Mouse (Mus musculus) ES-CJ7 (cell line): ENCODE results near the gene Tmcc2.

Experiments
- DNase-seq: peaks from one replicate; pipeline ENCODE4 v3.0.0; 2011; ENCODE audit warnings: low read depth, low spot score

Tmcc2 gene

DNA sequence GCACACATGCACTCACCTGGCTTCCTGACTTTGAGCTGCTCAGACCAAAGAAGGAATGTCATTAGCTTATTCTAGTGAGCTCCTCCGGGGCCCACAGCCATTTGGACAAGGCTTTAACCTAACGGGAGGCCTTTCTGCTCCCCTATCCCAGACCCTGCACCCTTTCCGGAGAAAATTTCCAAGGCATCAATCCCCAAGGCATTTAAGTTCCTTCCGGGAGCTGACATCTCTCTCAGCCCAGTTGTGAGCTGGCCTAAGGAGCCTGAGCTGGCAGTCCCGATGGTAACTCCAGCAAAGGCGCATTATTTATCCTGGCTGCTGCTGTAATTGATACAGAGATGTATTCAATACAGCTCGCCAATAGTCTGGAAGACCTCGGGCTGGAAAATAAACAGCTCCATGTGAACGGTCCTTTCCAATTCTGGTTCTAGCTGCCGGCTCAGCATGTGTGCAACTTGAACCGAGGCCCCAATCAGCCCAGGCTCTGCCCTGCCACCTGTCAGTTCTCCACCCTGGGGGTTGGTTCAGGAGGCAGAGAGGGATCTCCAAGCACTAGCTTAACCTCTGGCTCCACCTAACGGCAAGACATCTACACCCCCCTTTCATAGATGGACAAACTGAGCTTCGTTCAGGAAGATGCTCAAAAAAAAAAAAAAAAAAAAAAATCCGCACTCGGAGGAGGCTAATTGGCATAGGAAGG, 1.0 kb downstream of the Tmcc2 start:
- peak; percentile 92 for DNase-seq

GRCm38 (mm10) chr1:132388813-132389803, 2.0 kb downstream of the Tmcc2 start:
- no peak for DNase-seq

DNA sequence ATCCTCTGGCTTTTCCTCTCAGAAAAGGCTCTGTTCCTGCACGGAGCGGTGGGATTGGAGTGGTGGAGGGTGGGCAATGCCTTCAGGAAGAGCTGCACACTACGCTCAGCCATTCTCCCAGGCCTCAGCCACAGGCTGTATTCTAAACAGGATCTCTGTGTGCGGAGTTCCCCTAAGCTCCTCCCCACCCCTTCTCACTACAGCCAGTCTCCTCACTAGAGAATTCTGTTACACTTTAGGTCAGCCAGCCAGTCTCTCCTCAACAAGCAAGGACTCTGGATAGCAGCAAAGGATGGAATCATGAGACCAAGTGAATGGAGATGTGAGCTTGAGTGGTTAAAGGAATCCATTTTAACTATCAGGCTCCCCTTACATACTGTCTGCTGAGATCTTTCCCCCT, 3.1 kb downstream of the Tmcc2 start:
- no peak for DNase-seq

GRCm38 (mm10) chr1:132386266-132386665, 4.8 kb downstream of the Tmcc2 start:
- no peak for DNase-seq

DNA sequence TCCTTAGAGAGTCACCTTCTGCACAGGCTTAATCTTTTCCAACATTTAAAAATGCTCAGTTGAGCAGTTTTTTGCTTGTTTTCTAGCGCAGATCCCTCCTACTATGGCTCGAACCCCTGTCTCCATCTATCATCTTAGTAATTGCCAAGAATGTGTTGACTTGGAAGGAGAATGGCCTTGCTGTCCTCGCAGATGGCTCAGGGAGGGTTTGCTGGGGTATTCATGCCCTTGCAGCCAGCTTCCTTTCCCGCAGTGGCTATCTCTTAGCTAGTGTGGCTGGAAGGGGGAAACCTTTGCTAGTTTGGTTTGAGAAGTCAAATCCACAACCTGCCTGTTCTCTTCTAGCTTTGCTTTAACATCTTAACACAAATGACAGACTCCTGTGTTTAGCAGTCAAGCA, 5.4 kb downstream of the Tmcc2 start:
- no peak for DNase-seq

- no peak for DNase-seq
Measured at GRCm38 (mm10) chr1:132385266-132385665, 5.8 kb downstream of the Tmcc2 start.

DNA sequence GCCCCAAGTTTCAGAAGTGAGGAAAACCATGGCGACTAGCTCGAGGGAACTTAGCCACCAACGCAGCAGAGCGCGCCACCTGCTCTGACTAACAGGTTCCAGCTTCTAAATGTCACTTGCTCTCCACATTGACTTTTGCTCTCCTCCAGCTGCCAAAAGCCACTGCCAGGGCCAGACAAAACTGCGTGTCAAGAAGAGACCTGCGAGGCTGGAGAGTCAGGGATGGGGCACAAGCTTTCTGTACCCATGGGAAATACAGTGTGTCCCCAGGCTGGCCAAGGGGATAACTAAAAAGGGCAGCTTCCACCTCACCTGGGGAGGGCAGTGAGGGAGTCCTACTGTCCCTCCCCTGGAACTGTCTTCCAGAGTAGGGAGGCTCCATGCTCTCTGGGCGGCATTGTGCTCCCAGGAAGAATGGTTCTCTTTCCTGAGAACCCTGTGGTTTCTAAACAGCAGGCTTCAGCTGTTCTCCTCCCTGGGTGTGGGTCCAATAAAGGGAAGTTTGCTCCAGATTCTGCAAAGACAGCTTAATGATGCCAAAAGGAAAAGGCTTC, 7.0 kb downstream of the Tmcc2 start:
- DNase-seq, result no peak

GRCm38 (mm10) chr1:132381929-132382328, 9.2 kb downstream of the Tmcc2 start:
- no peak for DNase-seq

DNA sequence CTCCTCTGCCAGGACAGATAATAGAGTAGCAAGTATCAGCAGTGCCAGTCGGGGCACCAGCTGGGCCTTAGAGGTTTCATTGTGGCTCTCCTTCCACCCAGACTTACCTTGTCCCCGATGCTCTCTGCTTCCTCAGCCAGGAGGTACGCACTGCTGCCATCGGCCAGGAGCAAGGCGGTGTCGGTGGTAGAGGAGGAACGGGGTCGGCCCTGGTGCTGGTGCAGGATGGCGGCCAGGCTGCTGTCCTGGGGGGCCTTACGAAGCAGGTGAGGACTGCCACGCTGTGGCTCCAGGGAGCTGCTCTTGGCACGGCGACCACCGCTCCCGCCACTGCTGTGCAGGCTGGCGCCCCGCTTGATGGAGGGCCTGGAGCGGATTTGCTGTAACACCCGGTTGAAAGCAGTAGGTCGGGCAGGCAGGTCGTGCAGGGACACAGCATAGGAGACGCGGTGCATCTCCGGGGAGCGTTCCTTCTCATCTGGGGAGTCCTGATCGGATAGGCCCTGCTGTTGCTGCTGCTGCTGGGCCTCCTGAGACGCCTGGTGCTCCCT, 10.5 kb downstream of the Tmcc2 start:
- peak; percentile 52 for DNase-seq

DNA sequence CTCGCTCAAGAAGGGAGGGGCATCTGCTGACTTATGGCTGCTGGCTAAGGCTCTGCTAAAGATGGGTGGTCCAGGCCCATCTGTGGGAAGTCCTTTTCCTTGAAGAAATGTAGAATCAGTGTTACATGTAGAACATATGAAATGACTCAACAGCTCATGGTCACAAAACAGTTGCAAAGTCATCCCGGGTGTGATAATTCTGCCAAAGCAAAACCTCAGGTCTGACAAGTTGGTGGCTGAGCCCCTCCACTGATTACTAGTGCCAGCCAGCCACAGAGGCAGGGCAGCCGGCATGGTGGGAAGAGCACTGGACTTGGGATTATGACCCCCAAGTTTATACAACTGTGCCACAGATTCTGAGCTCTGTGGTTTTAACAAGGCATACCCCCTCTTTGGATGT, 13.3 kb downstream of the Tmcc2 start:
- DNase-seq, result no peak

DNA sequence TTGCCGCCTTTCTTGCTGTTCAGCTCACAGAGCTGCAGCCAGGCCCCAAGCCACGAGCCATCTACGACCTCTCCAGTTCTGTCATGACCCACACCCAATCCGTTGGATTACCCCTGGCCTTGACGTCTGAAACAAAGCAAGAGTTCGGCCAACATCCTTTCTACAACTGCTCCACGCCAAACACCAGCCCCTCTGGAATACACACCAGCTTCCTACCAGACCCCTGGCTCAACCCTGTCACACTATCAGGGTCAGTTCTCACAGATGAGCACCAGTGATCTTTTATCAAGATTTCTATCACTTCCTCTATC, 14.1 kb downstream of the Tmcc2 start:
- DNase-seq, result no peak

DNA sequence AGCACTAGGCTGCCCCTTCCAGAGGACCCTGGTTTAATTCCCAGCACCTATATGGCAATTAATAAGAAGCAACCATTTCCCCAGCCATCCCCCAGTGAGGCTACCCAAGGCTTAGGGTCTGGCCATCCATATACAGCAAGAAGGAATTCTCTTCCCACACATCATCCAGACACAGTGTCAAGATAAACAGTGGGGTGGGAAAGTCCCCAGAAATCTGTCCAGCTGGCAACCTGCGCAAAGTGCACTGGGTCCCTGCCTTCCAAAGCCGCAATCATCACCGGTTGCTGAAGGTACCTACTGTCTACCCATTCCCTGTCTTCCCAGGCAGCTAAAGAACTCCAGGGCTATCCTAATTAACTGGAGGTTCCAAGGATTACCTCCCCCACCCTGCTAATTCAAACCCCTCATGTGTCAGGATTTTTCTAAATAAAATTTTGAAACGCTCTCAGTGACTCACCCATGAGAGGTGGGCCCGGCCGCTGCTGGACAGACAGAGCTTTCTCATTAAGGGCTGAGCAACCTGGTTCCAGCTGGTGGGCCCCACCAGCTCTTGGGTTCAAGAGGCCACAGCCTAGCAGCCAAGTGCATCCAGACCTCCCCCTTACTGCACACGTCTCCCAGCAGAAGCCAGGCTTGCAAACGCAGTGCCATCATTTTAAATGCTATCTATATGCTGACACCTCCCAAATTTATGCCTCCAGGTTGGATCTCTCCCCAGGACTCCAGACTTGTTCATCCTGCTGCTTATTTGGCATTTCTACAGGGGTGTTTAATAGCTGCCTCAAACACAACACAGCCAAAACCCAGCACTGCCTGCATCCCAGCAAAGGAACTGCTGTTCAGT, 14.6 kb downstream of the Tmcc2 start:
- no peak for DNase-seq

DNA sequence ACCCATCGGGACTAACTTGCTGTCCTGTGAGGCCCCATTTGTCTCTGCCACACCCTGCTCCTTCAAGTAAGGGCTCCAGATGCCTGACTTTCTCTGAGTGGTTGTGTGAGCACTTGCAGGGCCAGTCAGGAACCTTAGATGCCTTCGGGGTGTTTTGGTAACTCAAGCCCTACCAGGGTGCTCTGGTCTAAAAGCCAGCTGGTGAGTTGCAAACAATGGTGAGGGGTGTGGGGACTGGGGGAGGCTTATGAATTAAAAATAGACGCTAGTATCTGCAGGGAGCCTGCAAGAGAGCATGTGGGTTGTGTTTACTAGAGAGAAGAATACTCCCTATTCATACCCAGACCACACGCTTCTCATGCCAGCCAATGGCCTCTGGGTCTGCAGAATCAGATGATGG, 15.8 kb downstream of the Tmcc2 start:
- DNase-seq, result no peak

DNA sequence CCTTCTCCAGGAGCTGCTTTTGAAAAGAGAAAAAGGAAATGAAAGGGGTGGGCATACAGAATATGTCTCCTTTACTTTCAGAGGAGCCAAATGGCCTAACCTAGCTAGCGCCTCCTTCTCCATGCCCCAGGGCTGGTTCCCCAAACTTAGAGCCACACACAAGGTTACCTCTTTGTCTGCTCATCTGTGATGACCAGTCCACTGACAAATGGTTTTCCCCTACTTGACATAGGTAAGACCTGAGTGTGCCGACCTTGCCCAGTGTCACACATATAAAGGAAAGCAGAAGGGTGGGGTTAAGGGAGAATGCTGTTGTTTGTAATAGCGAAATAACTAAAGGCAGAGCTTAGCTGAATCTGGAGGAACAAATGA, 16.2 kb downstream of the Tmcc2 start:
- DNase-seq, result no peak

DNA sequence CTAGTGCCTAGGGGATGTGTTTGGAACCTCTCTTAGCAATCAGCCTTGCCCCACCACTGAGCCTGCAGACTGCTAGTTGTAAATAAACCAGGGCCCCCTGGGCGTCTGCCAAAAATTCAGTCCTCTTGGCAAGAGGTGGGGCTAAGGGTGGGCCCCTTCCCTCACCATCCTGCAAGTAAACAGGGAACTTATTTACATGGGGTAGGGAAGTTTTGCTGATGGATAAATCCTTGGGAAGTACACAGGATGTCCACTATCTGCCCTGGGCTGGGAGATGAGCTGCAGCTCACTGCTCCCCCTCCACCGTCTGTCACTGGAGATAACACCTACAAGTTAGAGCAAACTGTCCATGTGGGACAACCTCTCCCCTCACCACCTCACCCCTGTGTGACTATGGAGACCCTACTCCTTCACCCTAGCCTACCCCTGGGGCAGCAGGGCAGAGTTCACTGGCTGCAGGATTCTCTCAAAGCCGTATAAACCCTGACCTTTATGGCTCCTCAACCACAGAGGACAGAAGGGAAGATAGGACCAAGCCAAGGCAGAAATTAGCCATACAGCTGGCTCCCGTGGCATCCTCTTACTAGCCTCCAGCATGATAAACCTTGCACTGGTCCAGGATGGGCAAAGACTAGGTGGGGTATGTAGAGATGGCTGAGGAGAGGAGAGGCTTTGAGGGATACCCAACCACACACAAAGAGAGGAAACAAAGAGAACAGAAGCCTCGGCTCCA, 16.8 kb downstream of the Tmcc2 start:
- no peak for DNase-seq

DNA sequence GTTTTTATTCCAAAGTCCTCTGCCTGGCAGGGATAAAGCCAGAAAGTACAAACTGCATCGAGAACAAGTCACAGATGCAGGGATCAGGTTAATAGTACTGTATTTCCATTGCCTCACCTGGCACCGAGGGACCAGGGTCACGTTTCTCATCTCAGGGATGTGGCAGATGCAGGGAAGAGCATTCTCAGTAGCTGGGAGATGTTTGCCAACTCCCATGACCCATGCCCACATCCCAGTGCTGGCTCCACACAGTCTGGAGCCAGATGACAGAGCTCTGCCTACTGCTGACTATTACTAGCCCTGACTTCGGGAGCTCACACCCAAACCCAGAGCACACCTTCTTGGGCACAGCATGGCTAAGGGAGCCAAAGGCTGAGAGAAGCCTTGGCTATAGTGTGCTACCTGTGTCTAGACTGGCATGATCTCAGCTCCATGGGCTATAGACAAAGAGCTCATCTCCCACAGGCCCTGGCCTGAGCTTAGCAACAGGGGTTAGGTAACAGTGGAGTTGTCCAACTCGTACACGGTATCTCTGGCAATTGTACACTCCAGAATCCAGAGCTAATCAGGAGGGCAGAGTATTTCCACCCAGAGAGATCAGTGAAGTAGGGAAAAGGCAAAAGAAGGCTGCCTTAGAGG, 18.1 kb downstream of the Tmcc2 start:
- DNase-seq, result no peak

GRCm38 (mm10) chr1:132372354-132372753, 18.7 kb downstream of the Tmcc2 start:
- DNase-seq, result no peak

- DNase-seq, result peak; percentile 31
Measured at GRCm38 (mm10) chr1:132371298-132372081, 19.6 kb downstream of the Tmcc2 start.

- no peak for DNase-seq
Measured at GRCm38 (mm10) chr1:132370681-132371173, 20.4 kb downstream of the Tmcc2 start.
